Mouse (Mus musculus): ENCODE measurements around the gene Ccp110.

- TF ChIP-seq CTCF (IDR thresholded peaks at IDR 0.05; ENCODE audit: low read depth) (no peak), EP300 (IDR thresholded peaks at IDR 0.05; ENCODE audit: low read depth) (no peak)
Measured at GRCm38 (mm10) chr7:118689088-118689487, 23.3 kb upstream of the Ccp110 start.
